Mouse (Mus musculus) neural tube, embryonic 15.5 days (tissue): ENCODE results near the gene Fam83e. TPM values are rescaled to one million over a fixed set of nuclear protein-coding genes. Genes with fewer than 3 reads are reported as not detected.

Experiments used
- ATAC-seq: fragments of 200-750 bp; cut with Nextera tagmentation; 2 replicates; pipeline ENCODE4 v1.8.0; 2017; ENCODE audit warnings: mild to moderate bottlenecking, moderate TSS enrichment, moderate library complexity; ENCODE audit not compliant: low FRiP score
- H3K27ac ChIP-seq: fragments of 300-500 bp; sonication (generic); replicated peaks from 2 replicates; pipeline ENCODE4 v1.5.1; 2015; ENCODE audit warnings: mild to moderate bottlenecking, inconsistent platforms
- H3K27me3 ChIP-seq: fragments of 300-500 bp; sonication (generic); replicated peaks from 2 replicates; pipeline ENCODE4 v1.6.1; 2015; ENCODE audit warnings: inconsistent platforms
- H3K36me3 ChIP-seq: fragments of 300-500 bp; sonication (generic); 2 replicates; pipeline ENCODE4 v1.6.1; 2015; ENCODE audit warnings: inconsistent platforms
- H3K4me1 ChIP-seq: fragments of 300-500 bp; sonication (generic); 2 replicates; pipeline ENCODE4 v1.6.1; 2015; ENCODE audit warnings: inconsistent platforms
- H3K4me2 ChIP-seq: fragments of 300-500 bp; sonication (generic); 2 replicates; pipeline ENCODE4 v1.6.1; 2015; ENCODE audit warnings: inconsistent platforms, mild to moderate bottlenecking, moderate library complexity
- H3K4me3 ChIP-seq: fragments of 300-500 bp; sonication (generic); replicated peaks from 2 replicates; pipeline ENCODE4 v1.5.1; 2015; ENCODE audit warnings: mild to moderate bottlenecking, inconsistent platforms
- H3K9ac ChIP-seq: fragments of 300-500 bp; sonication (generic); replicated peaks from 2 replicates; pipeline ENCODE4 v1.6.1; 2015; ENCODE audit warnings: mild to moderate bottlenecking, inconsistent platforms
- H3K9me3 ChIP-seq: fragments of 300-500 bp; sonication (generic); replicated peaks from 2 replicates; pipeline ENCODE4 v1.6.1; 2016; ENCODE audit warnings: inconsistent platforms
- WGBS: fragments of 180-500 bp; shearing (Covaris S2); methylation state at CpG from one replicate; pipeline ENCODE4 v1.1.7; 2015; ENCODE audit warnings: mixed read lengths; 5-methylcytosine and 5-hydroxymethylcytosine counted together
- polyA plus RNA-seq: library from polyadenylated mRNA; unstranded; fragments of >200 nt; fragmentation: Nextera tagmentation; extraction: Ambion mirVana; gene quantifications from 2 replicates; pipeline ENCODE4 v1.2.1, GENCODE M21; 2015

Gene Fam83e
- polyA plus RNA-seq, 1 experiment from 2014 or later: 0.50 TPM

DNA sequence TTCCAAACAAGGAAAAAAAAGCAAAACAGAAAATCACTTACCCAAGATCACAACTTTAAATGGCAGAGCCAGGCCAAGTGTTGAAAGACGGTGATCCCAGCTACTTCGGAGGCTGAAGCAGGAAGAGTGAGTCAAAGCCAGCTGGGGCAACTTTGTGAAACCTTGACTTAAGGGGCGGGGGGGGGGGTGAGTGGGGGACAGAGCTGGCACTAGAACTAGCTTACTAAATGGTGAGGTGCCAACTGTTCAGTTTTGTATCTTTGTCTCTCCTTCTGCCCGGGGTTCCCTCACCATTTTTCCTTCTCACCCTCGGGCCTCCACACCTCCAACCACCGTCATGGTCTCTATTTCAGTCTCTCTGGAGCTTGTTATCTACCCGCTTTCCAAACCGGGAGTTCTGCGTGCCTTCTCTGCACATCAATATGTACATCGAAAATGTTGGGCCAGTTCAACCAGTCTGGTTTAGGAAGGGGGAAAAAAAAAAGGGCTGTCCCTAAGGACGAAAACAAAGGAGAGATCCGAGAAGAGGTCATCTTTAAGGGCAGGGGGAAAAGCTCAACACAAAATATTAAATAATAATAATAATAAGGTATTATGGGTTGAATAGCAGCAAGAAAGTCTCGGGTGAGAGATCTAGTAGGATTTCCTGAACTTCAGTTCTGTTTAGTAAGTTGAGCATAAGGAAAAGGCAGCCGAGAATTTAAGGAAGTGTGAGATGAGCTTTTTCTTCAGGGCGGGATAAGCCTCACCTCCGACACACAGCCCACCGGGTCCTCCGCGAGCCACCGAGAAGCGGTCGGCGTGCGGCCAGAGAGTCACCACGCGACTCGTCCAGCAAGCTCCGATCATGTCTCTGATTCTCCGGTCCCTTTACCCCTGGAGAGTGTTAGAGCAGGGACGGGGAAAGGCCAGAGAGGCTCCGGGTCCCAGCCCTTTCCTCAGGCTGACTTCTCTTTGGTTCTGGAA is 3.8 kb upstream of the Fam83e start:
- peak overlapping the region; percentile 67 for H3K9ac ChIP-seq
- H3K4me1 ChIP-seq: peaks cover 53% of the 10 kb centered on the region
- H3K27ac ChIP-seq: peak overlapping the region; percentile 92
- no peaks in the 10 kb centered on the region for H3K27me3 ChIP-seq
- peak; percentile 45 for ATAC-seq
- peak overlapping the region; percentile 79 for H3K4me3 ChIP-seq
- peaks cover 38% of the 10 kb centered on the region for H3K36me3 ChIP-seq
- H3K9me3 ChIP-seq: no peaks in the 10 kb centered on the region
- peak overlapping the region; percentile 82 for H3K4me2 ChIP-seq
- 13% methylated on average over 31 of the region's 31 CpGs for WGBS

- peak within 1 kb of the TSS; percentile 82 for H3K4me2 ChIP-seq
- ATAC-seq: peak; percentile 77
- peak within 1 kb of the TSS; percentile 92 for H3K27ac ChIP-seq
- no peaks in the 10 kb centered on the region for H3K27me3 ChIP-seq
- WGBS: under 1% methylated on average over 41 of the region's 41 CpGs
- H3K9ac ChIP-seq: peak within 1 kb of the TSS; percentile 83
- H3K4me1 ChIP-seq: peaks cover 49% of the 10 kb centered on the region
- peak within 1 kb of the TSS; percentile 79 for H3K4me3 ChIP-seq
- H3K36me3 ChIP-seq: peaks cover 36% of the 10 kb centered on the region
- no peaks in the 10 kb centered on the region for H3K9me3 ChIP-seq
Measured at GRCm38 (mm10) chr7:45717918-45718297, 3.1 kb upstream of the Fam83e start, which contains the start of gene Sphk2. Gene Sphk2, minus strand, starts transcription at chr7:45718002.

DNA sequence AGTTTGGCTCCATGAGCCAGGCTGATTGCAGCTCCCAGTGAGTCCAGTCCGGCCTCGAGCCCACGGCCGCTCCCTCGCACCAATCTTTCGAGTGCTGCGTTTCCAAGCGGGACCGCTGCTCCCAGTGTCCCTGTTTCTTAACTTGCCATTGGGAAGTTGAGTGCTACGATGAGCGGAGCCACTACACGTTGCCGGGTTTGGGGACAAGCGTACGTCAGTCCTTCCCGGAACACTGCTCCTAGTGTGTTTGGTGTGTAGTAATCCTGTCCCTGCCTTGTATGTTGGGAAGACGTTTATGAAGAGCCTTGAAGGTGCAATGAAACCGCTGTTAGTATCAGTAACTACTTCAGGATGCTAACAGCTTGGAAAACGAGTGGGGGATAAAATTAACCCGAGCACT is 2.7 kb upstream of the Fam83e start:
- under 1% methylated on average over 20 of the region's 20 CpGs for WGBS
- H3K4me3 ChIP-seq: peak overlapping the region; percentile 79
- H3K9ac ChIP-seq: peak overlapping the region; percentile 83

DNA sequence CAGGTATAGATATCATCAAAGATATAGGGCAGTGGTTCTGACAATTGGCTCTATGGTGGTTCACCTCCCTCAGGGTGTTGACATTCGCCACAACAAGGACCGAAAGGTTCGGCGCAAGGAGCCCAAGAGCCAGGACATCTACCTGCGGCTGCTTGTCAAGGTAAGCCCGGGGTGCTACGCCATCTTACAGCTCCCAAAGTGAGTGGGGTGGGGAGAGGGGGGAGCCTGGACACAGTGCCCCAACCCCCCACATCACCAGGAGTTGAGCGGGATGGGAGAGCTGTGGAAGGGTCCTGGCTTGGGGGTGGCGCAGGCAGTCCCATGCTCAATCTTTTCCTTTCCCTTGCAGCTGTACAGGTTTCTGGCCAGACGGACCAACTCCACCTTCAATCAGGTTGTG is 1.8 kb upstream of the Fam83e start:
- no peaks in the 10 kb centered on the region for H3K27me3 ChIP-seq
- peaks cover 45% of the 10 kb centered on the region for H3K4me1 ChIP-seq
- H3K9me3 ChIP-seq: no peaks in the 10 kb centered on the region
- H3K36me3 ChIP-seq: peaks cover 41% of the 10 kb centered on the region
- no peak for ATAC-seq
- peak overlapping the region; percentile 79 for H3K4me3 ChIP-seq
- peak overlapping the region; percentile 82 for H3K4me2 ChIP-seq
- H3K9ac ChIP-seq: peak overlapping the region; percentile 83
- no peak overlapping the region for H3K27ac ChIP-seq
- 83% methylated on average over 10 of the region's 10 CpGs for WGBS

More for the DNA sequence above, 2.7 kb upstream of the Fam83e start:
- H3K27ac ChIP-seq: peak overlapping the region; percentile 92
- no peaks in the 10 kb centered on the region for H3K27me3 ChIP-seq
- no peak for ATAC-seq
- H3K36me3 ChIP-seq: peaks cover 36% of the 10 kb centered on the region
- H3K9me3 ChIP-seq: no peaks in the 10 kb centered on the region
- H3K4me1 ChIP-seq: peaks cover 49% of the 10 kb centered on the region
- peak overlapping the region; percentile 82 for H3K4me2 ChIP-seq

- Histone ChIP-seq H3K9me3 (no peaks in the 10 kb centered on the region), H3K27me3 (no peaks in the 10 kb centered on the region), H3K4me2 (peak overlapping the region; percentile 82; the same call in 1 of the 2 replicates), H3K27ac (no peak overlapping the region), H3K4me1 (peaks cover 38% of the 10 kb centered on the region), H3K36me3 (peaks cover 48% of the 10 kb centered on the region), H3K4me3 (0 out of 2 replicates have a peak overlapping the region, but pooled peaks have one; percentile 79), H3K9ac (no peak overlapping the region)
- WGBS: 94% methylated on average over 15 of the region's 16 CpGs
- no peak for ATAC-seq
Measured at GRCm38 (mm10) chr7:45719738-45720412, 1.1 kb upstream of the Fam83e start.

DNA sequence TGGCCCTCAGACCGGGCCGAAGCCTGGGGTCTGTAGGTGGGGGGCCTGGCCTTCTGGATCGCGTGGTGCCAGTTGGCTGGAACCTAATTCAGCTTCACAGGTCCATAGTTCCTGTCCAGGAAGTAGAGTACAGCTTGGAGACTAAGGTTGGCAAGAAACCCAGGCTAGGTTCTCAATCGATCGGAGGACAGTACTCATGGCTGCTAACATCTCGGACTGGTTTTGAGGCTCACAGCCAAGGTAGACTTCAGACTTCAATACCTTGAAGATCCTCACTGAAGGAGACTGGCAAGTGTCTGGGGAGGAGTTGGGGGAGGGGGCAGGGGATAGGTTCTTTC is 191 bp downstream of the Fam83e start:
- no peaks in the 10 kb centered on the region for H3K27me3 ChIP-seq
- no peak overlapping the region for H3K27ac ChIP-seq
- H3K4me2 ChIP-seq: no peak overlapping the region
- H3K36me3 ChIP-seq: peaks cover 58% of the 10 kb centered on the region
- no peak overlapping the region for H3K4me3 ChIP-seq
- no peak for ATAC-seq
- WGBS: 82% methylated on average over 7 of the region's 7 CpGs
- peaks cover 29% of the 10 kb centered on the region for H3K4me1 ChIP-seq
- H3K9me3 ChIP-seq: no peaks in the 10 kb centered on the region
- no peak overlapping the region; the same call in 1 of the 2 replicates for H3K9ac ChIP-seq

DNA sequence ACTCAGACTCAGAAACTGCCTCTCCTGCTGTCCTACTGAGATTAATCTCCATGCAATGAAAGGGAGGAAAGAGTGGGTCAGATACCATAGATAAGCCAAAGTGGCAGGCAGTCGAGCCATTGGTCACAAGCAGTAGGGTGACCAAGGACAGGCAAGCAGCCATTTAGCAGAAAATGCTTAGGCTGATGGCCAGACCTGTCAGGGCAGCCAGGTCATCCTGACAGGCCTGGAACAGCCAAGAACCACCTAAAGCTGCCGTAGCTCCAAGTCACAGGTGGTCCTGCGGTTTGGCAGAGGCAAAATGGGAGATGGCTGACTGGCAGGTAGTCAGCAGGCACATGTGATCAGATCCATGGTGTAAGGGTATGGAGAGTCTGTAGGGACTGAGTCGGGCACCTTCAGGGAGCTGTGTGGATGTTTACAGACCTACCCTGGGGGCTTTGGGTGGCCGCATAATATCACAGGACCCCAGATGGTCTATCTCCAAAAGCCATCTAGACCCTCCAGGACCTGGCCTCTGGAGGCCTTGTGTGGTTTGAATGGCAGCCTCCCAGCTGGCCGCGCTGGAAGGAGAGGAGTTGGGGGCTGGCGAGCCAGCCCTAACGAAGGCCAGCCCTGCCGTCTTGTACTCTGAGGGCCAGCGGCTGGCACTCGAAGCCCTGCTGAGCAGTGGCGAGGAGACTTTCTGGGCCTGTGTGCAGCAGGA is 783 bp downstream of the Fam83e start:
- 57% methylated on average over 13 of the region's 13 CpGs for WGBS
- Histone ChIP-seq H3K36me3 (peaks cover 64% of the 10 kb centered on the region), H3K9ac (no peak overlapping the region), H3K9me3 (no peaks in the 10 kb centered on the region), H3K27ac (no peak overlapping the region), H3K4me3 (no peak overlapping the region), H3K4me1 (peaks cover 23% of the 10 kb centered on the region), H3K4me2 (no peak overlapping the region), H3K27me3 (no peaks in the 10 kb centered on the region)
- ATAC-seq: no peak

DNA sequence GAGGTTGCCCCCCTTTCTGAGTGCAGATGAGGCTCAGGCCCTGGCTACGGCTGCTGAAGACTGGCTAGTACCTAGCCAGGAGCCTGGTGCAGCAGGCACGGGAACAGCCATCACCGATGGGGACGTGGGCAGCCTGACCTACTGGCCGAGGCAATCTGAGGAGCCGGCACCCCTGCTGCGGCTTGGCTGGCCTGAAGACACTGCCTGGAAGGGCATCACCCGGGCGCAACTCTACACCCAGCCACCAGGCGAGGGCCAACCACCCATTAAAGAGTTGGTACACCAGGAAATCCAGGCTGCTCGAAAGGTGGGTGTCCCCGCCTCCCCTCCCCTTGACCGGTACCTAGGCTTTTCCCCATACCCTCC is 1.3 kb downstream of the Fam83e start:
- WGBS: 81% methylated on average over 13 of the region's 13 CpGs
- no peak overlapping the region for H3K9ac ChIP-seq
- no peak overlapping the region for H3K4me3 ChIP-seq
- no peak for ATAC-seq
- peaks cover 17% of the 10 kb centered on the region for H3K4me1 ChIP-seq
- no peaks in the 10 kb centered on the region for H3K9me3 ChIP-seq
- peaks cover 67% of the 10 kb centered on the region for H3K36me3 ChIP-seq
- no peaks in the 10 kb centered on the region for H3K27me3 ChIP-seq
- no peak overlapping the region for H3K27ac ChIP-seq
- H3K4me2 ChIP-seq: no peak overlapping the region

DNA sequence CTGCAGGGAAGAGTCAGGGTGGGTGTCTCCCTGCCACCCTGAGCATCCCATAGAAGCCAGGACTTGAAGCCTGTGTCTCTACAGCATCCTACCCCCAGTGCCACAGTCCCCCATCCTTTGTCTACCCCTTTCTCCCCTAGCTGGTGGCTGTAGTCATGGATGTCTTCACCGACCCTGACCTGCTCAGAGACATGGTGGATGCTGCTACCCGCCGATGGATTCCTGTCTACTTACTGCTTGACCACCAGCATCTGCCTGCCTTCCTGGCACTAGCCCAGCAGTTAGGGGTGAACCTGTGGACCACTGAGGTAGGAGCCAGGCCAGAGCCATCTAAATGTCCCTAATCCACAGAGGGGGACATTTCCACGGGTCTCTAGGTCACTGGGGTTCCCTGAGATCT is 2.3 kb downstream of the Fam83e start:
- no peaks in the 10 kb centered on the region for H3K9me3 ChIP-seq
- no peak overlapping the region for H3K9ac ChIP-seq
- ATAC-seq: no peak
- WGBS: 97% methylated on average over 4 of the region's 4 CpGs
- peaks cover 67% of the 10 kb centered on the region for H3K36me3 ChIP-seq
- H3K4me2 ChIP-seq: no peak overlapping the region
- no peak overlapping the region for H3K27ac ChIP-seq
- H3K27me3 ChIP-seq: no peaks in the 10 kb centered on the region
- no peak overlapping the region for H3K4me3 ChIP-seq
- peaks cover 17% of the 10 kb centered on the region for H3K4me1 ChIP-seq

- 95% methylated on average over 14 of the region's 14 CpGs for WGBS
- H3K27ac ChIP-seq: no peak overlapping the region
- no peak overlapping the region for H3K9ac ChIP-seq
- no peak overlapping the region for H3K4me3 ChIP-seq
- no peaks in the 10 kb centered on the region for H3K9me3 ChIP-seq
- H3K4me2 ChIP-seq: no peak overlapping the region
- no peak for ATAC-seq
- no peaks in the 10 kb centered on the region for H3K27me3 ChIP-seq
- peaks cover 13% of the 10 kb centered on the region for H3K4me1 ChIP-seq
- H3K36me3 ChIP-seq: peaks cover 67% of the 10 kb centered on the region
Measured at GRCm38 (mm10) chr7:45723781-45724180, 2.8 kb downstream of the Fam83e start.

DNA sequence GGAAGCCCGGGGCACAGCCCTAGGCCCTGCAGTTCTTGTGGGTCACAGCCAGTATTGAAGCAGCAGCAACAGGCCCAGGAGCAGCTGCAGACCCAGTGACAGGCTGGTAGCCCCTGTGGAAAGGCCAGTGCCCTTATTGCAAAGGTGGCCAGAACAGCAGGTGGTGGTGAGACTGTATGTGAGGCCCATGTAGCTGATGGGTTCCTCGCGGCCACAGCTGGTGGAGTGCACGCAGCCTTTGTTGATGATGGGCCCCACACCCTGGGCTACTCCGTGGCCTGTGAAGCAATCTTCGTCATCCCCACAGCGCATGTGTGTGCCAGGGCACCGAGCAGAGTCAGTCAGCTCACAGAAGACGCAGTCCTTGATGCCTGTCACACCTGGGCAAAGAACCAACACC is 4.1 kb downstream of the Fam83e start:
- peaks cover 61% of the 10 kb centered on the region for H3K36me3 ChIP-seq
- 90% methylated on average over 9 of the region's 9 CpGs for WGBS
- H3K9me3 ChIP-seq: no peaks in the 10 kb centered on the region
- H3K4me3 ChIP-seq: no peak overlapping the region
- no peak overlapping the region for H3K9ac ChIP-seq
- H3K4me1 ChIP-seq: no peaks in the 10 kb centered on the region
- ATAC-seq: no peak
- H3K27me3 ChIP-seq: no peaks in the 10 kb centered on the region
- H3K27ac ChIP-seq: no peak overlapping the region
- H3K4me2 ChIP-seq: no peak overlapping the region
